Mouse (Mus musculus) ovary, postnatal 36 days (tissue): Measurements from ENCODE around the gene Zfp296.
A peak's percentile ranks its signal among the peaks of the same experiment; 100 is the strongest.

Experiments used
- DNase-seq: peaks from one replicate; pipeline ENCODE4 v3.0.0; 2022; ENCODE audit warnings: low spot score, mixed read lengths

Gene Zfp296

DNA sequence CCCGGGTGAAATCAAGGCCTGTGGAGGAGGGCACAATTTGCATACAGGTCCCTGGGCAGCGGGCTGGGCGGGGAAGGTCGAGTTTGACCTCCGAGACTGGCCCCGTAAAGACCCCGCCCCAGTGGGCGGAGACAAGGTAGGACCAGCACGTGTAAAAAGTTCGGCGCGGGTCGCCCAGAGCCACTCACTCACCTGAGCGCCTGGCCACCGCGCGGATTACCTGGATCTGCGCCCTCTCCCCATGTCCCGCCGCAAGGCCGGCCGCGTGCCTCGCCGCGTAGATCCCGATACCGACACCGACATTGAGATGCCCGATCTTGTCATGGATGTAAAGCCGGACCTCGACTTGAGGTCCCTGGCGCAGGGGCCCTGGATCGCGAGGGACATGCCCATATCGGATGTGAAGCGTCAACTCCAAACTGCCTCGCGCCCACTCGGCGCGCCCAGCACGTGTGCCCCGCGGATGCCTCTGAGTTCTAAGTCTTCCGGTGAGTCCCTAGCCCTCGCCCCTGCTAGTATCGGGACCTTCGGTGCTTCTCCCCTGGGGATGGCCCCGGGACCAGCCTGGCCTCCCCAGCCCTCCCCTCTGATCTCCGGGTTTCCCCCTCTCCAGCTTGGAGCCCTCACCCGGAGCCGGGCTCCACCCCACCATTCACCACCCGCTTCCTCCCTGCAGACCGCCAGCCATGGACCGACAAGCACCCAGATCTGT lies at the start of gene Zfp296, which contains the start of gene Gemin7:
Zfp296 (plus strand) TSS at position 147 of the 712 bp plus-strand sequence.
Gemin7 (minus strand) TSS at position 455 of the 712 bp plus-strand sequence.
- no peak for DNase-seq

DNA sequence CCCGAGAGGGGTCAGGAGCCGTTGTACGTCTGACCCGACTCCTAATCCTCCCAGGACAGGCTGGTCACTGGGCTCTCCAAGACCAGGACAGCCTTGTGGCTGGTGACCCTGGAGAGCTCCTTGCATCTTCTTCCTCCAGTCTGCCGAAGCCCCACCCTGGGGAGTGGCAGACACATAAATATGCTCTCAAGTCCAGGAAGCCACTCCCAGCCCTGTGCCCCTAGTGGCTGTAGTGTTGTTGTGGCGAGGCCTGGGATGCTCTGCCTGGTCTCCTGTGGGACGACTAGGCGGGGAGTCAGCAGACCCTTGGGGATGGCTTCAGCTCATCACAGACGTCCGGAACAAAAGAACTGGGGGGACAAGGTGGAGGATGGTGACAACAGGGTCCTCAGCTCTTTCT lies 46.0 kb upstream of the Zfp296 start:
- DNase-seq, result no peak

DNA sequence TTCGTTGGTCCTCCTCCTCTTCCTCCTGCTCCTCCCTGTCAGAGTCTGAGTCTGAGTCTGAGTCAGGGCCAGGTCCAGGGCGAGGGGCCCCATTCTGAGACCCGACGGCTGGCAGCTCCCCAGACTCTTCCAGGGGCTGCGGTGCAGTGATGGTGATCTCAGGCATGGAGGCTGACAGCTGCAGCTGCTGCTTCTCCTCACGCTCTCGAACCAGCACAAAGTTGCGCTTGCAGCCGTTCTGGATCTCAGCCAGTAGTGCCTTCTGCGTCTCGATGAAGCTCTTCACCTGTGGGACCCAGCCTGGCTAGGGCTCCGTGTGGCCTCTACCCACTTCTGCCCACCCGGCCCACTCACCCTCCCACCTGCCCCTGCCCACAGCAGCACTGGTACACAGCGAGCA lies 44.8 kb upstream of the Zfp296 start:
- DNase-seq, result no peak

DNA sequence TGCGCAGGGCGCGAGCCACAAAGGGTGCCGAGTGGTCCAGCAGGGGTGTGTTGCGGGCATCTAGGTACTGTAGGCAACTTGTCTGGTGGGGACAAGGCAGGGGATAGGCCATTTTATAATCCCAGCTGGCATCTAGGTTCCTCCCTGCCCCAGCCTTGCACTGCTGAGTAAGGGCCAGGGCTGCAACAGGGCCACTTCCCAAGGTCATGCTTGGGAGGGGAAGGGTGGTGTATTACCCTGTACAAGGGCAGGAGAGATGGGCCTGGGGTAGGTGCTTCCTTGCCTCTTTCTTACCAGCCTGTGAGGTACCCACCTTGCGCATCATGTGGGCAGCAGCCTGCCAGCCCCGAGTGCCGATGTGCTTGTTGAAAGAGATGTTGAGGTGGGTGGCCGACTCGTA lies 42.4 kb upstream of the Zfp296 start:
- no peak for DNase-seq

DNA sequence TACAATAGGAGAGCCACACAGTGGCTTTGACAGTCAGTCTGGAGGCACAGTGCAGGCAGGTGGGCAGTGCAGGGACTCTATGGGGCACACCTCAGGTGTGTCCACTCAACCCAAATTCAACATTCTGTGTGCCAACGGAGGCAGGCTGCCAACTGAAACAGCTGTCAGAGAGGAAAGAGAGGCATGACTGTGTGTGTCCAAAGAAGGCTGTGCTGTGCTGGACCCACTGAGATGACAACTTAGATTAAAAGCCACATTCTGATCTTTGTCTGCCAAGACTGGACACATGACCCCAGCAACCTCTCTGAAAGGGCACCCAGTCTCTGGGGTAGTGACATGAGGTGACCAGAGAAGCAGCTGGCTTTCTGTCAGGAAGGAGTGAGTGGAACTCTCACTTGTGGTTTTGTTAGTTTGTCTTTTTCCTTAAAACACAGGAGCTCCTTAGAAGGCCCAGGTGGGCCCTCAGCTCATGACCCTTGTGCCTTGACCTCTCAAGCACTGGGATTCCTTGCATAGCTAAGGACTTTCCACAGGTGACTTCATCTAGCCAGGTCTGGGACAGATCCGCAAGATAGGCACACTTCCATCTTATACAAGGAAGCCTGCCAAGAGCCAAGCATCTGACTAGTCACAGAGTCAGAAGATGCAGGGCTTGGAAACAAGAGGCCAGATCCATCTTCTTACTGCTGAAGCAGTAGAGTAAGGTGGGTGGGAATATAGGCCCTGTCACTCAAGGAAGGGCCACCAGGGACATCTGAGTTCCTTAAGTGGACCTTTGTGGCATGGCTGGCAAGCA lies 36.1 kb upstream of the Zfp296 start:
- DNase-seq, result no peak

DNA sequence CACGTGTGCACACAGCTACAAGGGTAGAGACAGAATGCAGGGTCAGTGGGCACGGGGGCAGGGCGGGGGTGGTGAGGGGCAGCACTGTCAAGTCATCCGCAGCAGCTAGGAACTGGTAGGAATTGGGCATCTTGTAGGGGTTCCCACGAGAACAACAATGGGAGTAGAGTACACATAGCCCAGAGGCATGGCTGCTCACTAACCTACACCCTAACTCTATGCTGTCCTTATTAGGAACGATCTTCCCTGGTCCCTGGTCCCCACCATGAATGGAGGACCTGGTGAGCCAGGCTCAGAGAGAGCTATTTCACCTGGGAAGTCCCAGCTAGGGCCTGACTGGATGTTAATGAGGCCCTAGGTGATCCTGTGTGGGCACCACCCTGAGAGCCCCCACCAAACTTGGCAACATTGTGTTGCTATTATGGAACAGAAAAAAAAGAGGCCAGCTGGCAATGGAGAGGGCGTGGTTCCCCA lies 35.4 kb upstream of the Zfp296 start:
- DNase-seq, result no peak

DNA sequence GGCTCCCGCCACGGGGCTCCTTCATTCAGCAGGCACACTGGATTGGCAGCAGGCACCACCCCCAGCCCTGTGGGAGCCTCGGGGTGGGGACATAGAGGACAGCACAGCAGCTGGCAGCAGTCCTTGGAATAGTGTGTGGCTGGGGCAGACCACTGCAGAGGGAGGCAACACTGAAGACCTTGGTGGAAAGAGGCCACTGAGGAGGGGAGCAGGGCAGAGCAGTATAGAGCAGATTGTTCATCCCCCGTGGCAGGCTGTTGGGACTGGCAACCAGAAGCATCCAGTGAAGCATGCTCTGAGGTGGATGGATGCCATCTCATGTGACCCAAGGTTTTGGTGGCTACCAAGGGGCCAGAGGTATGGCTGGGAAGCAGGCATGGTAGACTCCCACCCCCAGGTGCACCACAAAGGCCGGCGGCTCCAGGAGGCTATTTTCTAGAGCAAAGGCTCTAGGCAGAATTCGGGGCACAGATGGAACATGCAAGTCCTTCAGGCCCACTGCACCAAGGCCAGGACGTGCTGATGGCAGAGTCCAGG lies 34.9 kb upstream of the Zfp296 start:
- DNase-seq, result peak; percentile 46

DNA sequence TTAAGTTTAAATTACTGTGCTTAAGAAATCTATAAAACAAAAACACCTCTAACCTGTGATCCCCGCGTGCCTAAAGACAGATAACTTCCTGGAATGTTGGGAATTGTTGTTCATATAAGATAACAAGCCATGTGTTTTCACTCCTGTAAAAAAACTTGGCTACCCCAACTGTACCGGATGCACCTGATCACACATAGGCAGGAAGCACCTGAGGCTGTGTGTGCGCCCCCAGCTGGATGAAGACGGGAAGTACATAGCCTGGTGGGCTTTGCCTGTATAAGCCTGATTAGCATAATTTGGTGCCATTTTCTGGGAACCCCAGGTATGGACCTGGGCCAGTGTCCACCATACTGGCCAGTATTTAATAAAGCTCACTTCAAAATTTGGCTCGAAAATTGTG lies 33.5 kb upstream of the Zfp296 start:
- DNase-seq, result no peak

DNA sequence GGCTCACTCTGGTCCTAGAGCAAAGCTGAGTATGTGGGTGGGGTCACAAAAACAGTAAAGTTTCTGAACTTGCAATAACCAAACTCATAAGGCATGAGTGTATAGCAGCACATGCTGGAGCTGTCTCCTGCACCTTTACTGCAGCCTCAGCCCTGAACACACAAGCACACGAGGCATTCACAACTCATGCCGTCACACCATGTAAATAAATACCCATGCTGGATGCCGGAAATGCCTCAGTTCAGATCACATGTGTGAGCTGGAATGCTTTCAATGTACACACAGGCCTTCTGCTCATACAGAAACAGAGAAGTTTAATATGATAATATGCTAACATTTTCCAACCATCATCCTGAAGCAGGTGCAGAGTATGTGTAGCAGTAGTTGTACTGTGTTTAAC lies 31.1 kb upstream of the Zfp296 start:
- DNase-seq, result no peak

DNA sequence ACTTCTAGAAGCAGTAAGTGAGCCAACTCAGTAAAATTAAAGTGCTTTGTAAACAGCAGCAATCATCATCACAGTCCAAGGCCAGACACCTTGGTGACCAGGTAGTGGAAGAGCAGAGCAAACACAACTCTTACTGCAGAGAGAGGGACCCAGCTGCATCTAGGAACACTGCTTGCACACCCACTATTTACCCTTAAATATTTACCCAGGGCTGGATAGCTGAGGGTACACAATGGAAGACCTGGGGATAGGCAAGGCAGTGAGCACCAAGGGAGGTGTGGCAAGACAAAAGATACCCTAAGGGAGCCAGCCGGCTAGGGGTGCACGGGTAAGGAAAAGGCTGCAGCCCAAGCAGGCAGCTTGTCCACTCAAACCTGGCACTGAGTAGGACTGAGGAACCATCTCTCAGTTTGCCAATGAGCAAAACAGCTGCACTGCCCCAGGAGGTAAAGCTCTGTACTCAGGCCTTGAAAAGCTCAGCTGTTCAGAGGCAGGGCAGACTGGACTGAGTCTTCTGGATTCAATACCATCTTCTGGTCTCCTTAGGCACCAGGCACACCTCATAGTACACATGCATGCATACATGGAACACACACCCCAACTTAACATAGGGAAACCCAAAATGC lies 29.6 kb upstream of the Zfp296 start:
- DNase-seq, result no peak

DNA sequence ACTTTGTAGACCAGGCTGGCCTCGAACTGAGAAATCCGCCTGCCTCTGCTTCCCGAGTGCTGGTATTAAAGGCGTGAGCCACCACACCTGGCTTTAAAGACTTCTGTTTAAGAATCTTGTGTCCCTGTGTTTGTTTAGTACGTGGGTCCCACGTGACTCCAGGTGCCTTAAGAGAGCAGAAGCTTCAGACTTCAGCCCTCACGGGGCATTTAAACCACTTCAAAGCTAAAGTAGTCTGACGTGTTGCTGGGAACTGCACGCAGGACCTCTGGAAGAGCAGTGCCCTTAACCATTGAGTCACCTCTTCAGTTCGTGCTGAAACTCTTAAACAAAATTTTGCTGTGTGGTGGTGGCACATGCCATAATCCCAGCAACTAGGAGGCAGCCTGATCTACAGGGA lies 27.7 kb upstream of the Zfp296 start:
- DNase-seq, result no peak

DNA sequence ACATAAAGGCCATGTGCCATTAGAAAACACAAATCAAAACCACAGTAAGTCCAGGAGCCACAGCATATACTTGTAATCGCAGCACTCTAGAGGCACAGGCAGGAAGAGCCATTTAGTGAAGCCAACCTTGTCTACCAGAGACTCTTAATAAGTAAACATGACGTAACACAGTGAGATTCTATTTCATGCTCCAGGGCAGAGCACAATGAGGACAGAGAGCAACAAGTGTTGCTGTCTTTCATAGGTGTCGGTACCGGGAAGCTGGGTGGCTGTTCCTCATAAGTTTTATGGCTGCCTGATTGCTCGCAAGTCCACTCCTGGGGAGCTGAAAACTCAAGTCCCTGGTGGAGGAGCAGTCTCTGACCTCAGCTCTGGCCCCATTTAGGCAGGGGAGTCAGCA lies 25.5 kb upstream of the Zfp296 start:
- DNase-seq, result no peak

DNA sequence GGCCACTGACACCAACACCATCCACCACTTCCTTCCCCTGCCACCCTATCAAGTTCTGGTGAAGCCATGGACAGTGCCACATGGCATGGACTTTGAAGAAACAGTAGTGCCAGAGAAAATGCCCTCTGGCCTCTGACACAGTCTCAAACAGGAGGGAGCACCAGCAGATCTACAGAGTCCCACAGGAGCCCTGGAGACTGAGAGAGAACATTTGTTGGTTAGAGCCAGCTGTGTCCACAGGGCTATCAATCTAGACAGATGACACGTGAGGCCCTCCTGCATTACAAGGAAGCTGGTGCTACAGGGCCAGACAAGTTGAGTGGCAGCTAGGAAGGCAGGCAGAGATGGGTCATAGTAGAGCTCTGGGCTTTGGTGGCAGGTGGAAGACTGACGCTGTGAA lies 24.6 kb upstream of the Zfp296 start:
- no peak for DNase-seq

DNA sequence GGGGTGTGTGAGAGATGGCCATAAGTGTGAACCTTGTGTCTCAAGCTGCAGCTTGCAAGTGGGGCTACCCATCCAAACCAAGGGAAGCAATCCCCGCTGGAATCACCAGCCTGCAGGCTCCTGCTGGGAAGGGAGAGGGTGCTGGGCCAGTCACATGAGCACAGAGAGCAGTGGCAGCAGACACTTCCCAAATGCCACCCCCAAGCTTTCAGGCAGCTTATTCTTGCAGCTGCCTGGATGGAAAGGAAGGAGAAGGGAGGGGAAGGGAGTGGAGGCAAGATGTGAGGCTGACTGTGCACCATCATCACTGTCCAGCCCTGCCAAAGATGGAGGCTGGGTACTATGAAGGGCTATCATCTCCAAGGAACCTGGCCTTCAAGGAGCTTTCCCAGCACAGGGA lies 22.9 kb upstream of the Zfp296 start:
- DNase-seq, result no peak

DNA sequence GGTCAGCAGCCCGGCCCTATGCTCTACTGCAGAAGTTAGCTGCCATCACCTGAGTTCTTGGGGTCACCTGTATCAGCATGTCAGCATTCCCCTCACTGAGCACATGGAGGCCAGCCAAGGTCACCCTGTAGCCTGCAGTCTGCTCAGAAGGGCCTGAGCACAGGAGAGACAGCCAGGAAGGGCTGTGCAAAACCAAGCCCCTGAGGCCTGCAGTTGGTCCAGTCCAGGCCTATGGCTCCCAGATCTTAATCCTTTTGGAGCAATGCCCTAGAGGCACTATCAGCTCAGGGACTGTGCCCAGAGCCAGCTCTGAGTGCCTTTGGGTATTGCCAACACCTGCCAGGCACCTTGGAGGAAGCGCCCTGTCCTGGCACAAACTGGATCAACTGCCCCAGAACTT lies 20.0 kb upstream of the Zfp296 start:
- no peak for DNase-seq

DNA sequence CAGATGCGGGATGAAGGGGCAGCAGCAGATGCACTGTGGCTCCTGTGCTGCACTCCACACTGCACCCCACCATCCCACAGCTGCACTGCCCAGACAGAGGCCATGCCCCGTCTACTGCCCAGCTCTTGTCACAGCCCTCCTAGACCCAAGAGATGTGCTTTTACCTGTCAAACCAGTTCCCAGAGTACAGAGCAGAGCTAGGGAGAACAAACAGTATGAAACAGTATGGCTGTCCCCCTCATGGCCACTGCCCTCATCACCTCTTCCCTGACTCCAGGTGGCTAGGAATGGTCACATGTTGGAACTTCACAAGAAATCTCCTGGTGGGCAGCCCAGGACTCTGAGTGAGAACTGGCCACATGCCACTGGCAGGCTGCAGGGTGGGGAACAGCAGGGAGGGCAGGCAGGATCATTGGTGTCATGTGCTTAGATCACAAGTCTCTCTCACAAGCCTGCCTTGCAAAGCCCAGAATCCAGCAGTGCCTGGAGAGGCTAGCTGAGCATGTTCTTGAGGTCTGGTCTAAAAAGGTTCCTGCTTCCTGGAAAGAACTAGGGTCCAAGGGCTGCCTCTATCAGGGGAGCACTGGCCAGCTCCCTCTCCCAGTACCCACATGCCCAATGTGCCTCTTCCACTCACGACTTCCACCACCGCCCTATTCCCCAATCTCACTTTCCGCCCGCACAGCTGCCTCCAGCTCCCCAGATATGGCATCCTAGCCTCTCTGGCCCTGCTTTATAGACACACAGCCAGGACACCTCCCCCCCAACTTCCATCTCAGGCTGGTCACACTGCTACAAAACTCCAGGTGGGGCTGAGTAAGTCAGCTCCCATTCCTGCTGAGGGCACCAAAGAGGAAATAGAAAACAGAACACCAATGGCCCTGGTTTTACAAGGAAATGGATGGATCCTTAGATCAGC lies 18.8 kb upstream of the Zfp296 start:
- DNase-seq, result no peak

DNA sequence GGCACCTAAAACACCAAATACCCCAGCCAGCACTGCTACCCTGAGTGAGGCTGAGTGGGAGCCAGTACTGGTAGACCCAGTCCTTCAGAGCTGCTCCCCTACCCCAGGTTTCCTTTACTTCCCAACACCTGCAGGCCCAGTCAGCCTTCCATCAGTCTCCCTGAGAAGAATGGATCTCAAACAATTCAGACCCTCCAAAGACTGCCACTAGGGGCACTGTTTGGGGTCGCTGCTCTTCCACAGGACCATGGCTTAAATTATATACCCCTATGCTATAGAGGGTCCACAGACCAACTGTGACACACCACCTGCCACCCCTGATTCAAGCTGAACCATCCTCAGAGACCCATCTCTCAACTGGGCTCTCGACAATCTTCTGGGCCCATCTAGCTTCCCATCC lies 18.1 kb upstream of the Zfp296 start:
- DNase-seq, result no peak

DNA sequence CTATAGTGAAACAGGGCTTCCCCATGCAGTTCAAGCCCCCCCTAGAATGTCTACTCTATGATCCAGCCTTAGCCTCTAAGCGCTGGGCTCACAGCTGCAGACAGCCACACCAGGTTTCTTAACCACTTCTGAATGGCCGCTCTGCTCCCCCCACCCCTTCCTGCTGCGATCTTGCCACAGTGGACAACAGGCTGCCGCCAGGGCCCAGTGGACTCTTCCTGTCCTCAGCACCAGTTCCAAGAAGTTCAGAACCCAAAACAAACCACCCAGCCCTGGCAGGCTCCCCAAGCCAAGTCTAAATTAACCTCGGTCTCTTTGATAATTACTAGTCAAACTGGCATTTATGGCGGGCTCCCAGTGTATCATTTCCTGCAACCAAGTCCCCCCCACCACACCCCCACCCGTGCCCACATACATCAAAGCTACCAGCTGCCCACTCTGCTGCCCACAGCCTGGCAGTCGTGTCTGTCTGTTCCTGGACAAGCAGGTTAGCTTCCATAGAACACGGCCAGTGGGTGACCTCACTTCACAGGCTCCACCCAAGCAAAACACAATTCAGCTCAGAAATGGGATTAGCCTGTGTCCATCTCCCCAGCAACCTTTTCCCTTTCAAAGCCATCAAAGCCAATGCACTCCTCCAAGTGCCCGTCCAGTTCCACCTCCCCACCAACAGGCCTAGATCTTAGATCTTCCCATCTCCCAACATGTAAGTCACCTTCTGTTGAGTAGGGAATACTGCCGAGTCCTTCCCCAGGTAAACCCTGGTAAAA lies 16.4 kb upstream of the Zfp296 start:
- DNase-seq, result no peak

DNA sequence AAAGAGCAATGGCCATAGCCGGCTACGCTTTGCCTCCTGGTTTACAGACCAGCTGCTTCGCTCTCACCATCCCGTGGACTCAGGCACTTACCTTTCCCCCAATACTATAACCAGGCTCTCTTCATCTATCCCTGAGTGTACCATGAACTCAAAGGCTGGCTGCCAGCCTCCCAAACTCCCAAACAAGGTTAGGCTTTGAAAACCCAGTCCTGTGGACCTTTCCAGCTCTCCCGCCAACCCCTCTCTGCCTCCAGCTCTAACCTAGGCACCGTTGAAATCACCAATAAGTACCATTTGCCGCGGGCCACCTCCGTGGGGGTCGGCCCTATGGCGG lies 15.7 kb upstream of the Zfp296 start:
- no peak for DNase-seq

DNA sequence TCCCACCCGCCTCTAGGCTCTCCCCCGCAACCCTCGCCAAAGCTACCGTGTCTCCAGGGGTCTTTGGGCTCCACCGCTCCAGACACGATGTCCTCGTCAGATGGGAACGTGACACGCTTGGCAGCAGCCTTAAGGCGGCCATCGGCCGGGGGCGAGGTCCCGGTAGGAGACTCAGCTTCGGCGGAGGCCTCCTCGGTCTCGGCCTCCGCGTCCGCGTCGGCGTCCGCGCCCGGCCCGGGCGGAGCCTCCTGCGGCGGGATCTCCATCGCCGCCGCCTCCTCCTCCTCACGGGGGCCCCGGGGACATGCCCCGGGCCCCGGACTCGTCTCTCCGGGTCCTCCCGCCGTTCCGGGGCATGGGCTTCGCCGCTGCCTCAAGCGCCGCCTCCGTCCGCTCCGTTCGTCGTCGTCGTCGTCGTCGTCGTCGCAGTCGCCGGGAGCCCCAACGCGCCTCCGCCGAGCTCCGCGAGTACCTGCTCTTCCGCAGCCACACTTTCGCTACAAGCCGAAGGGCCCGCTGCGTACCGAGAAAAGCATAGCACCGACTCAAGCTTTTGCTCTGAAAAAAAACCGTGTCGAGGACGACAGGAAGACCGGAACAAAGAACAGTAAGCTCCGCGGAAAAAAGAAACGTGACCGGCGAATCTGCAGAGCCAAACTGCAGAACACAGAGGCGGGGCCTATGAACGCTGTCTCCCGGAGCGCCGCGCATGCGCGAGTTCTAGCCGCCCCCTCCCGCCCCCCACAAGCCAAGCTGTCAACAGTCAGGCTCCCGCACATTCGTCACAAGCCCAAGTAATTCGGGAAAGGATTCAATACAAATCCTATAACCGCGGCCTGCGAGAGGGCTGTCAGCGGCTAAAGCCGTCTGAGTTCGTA lies 15.1 kb upstream of the Zfp296 start:
- peak; percentile 87 for DNase-seq
